Mouse (Mus musculus) heart, embryonic 15.5 days (tissue): ENCODE measurements at regions not wholly inside any gene's neighbourhood (a gene's known extent, or its start where the extent isn't known, plus 50 kb on each side); places are given as distances from the start of the nearest gene placed in this dataset.

Experiments
- ATAC-seq: fragments of 200-750 bp; cut with Nextera tagmentation; replicated peaks from 2 replicates; pipeline ENCODE4 v1.8.0; 2017; ENCODE audit warnings: low read depth, moderate TSS enrichment; ENCODE audit not compliant: insufficient number of reproducible peaks, insufficient read depth, low FRiP score
- H3K27ac ChIP-seq: fragments of 300-500 bp; sonication (generic); 2 replicates; pipeline ENCODE4 v1.5.1; 2015; ENCODE audit warnings: mild to moderate bottlenecking, inconsistent platforms
- H3K27me3 ChIP-seq: fragments of 300-500 bp; sonication (generic); 2 replicates; pipeline ENCODE4 v1.6.1; 2015; ENCODE audit warnings: inconsistent platforms
- H3K36me3 ChIP-seq: fragments of 300-500 bp; sonication (generic); 2 replicates; pipeline ENCODE4 v1.6.1; 2015; ENCODE audit warnings: mild to moderate bottlenecking, inconsistent platforms
- H3K4me1 ChIP-seq: fragments of 300-500 bp; sonication (generic); replicated peaks from 2 replicates; pipeline ENCODE4 v1.6.1; 2015; ENCODE audit warnings: inconsistent platforms
- H3K4me2 ChIP-seq: fragments of 300-500 bp; sonication (generic); 2 replicates; pipeline ENCODE4 v1.6.1; 2015; ENCODE audit warnings: inconsistent platforms, mild to moderate bottlenecking, moderate library complexity
- H3K4me3 ChIP-seq: fragments of 300-500 bp; sonication (generic); 2 replicates; pipeline ENCODE4 v1.5.1; 2015; ENCODE audit warnings: mild to moderate bottlenecking, inconsistent platforms
- H3K9ac ChIP-seq: fragments of 300-500 bp; sonication (generic); 2 replicates; pipeline ENCODE4 v1.6.1; 2015; ENCODE audit warnings: mild to moderate bottlenecking, inconsistent platforms
- H3K9me3 ChIP-seq: fragments of 300-500 bp; sonication (generic); replicated peaks from 2 replicates; pipeline ENCODE4 v1.6.1; 2016; ENCODE audit warnings: inconsistent platforms
- WGBS: fragments of 180-500 bp; shearing (Covaris S2); methylation state at CpG from one replicate; pipeline ENCODE4 v1.1.7; 2015; ENCODE audit warnings: mixed read lengths; 5-methylcytosine and 5-hydroxymethylcytosine counted together

- Histone ChIP-seq H3K4me1 (peaks cover 33% of the 10 kb centered on the region), H3K27ac (no peak overlapping the region)
- no peak for ATAC-seq
Observed at GRCm38 (mm10) chr14:76821484-76821883, 215.1 kb upstream of the Ccdc122 start.

GRCm38 (mm10) chr14:76820989-76821388, 215.6 kb upstream of the Ccdc122 start:
- Histone ChIP-seq H3K4me1 (peaks cover 33% of the 10 kb centered on the region), H3K4me2 (no peak overlapping the region), H3K27me3 (no peaks in the 10 kb centered on the region), H3K27ac (no peak overlapping the region), H3K36me3 (no peaks in the 10 kb centered on the region), H3K9ac (no peak overlapping the region), H3K9me3 (no peaks in the 10 kb centered on the region), H3K4me3 (no peak overlapping the region)
- WGBS = 79% methylated on average over 6 of the region's 6 CpGs
- ATAC-seq = no peak

More at GRCm38 (mm10) chr14:76821484-76821883, 215.1 kb upstream of the Ccdc122 start:
- Histone ChIP-seq H3K36me3 (no peaks in the 10 kb centered on the region), H3K4me3 (no peak overlapping the region), H3K9ac (no peak overlapping the region), H3K9me3 (no peaks in the 10 kb centered on the region), H3K27me3 (no peaks in the 10 kb centered on the region), H3K4me2 (no peak overlapping the region)
- 69% methylated on average over 7 of the region's 7 CpGs for WGBS

- H3K27me3 ChIP-seq = no peaks in the 10 kb centered on the region
- no peaks in the 10 kb centered on the region for H3K36me3 ChIP-seq
- 10% methylated on average over 8 of the region's 8 CpGs for WGBS
- H3K4me3 ChIP-seq = no peak overlapping the region
- peak; percentile 33; the same call in 1 of the 2 replicates for ATAC-seq
- peak overlapping the region; percentile 74 for H3K27ac ChIP-seq
- H3K4me1 ChIP-seq = peaks cover 33% of the 10 kb centered on the region
- no peaks in the 10 kb centered on the region for H3K9me3 ChIP-seq
- peak overlapping the region; percentile 32; the same call in 1 of the 2 replicates for H3K4me2 ChIP-seq
- H3K9ac ChIP-seq = no peak overlapping the region
Observed at GRCm38 (mm10) chr14:76819690-76820089, 216.9 kb upstream of the Ccdc122 start.

GRCm38 (mm10) chr14:76818256-76819010, 218.1 kb upstream of the Ccdc122 start:
- no peak overlapping the region for H3K27ac ChIP-seq

GRCm38 (mm10) chr14:76817189-76817772, 219.3 kb upstream of the Ccdc122 start:
- Histone ChIP-seq H3K9ac (no peak overlapping the region), H3K36me3 (no peaks in the 10 kb centered on the region), H3K27me3 (no peaks in the 10 kb centered on the region), H3K4me1 (peaks cover 47% of the 10 kb centered on the region), H3K4me3 (no peak overlapping the region), H3K9me3 (no peaks in the 10 kb centered on the region), H3K27ac (no peak overlapping the region), H3K4me2 (no peak overlapping the region)
- ATAC-seq = no peak
- WGBS = 72% methylated on average over 5 of the region's 5 CpGs

More at GRCm38 (mm10) chr14:76818256-76819010, 218.1 kb upstream of the Ccdc122 start:
- Histone ChIP-seq H3K9me3 (no peaks in the 10 kb centered on the region), H3K9ac (no peak overlapping the region), H3K36me3 (no peaks in the 10 kb centered on the region), H3K4me3 (no peak overlapping the region), H3K27me3 (no peaks in the 10 kb centered on the region), H3K4me2 (no peak overlapping the region), H3K4me1 (peaks cover 39% of the 10 kb centered on the region)
- WGBS = 61% methylated on average over 10 of the region's 10 CpGs
- no peak for ATAC-seq

GRCm38 (mm10) chr14:76816666-76817065, 219.9 kb upstream of the Ccdc122 start:
- Histone ChIP-seq H3K9ac (no peak overlapping the region), H3K9me3 (no peaks in the 10 kb centered on the region), H3K27ac (no peak overlapping the region), H3K4me2 (no peak overlapping the region), H3K4me1 (peaks cover 49% of the 10 kb centered on the region), H3K27me3 (no peaks in the 10 kb centered on the region), H3K36me3 (no peaks in the 10 kb centered on the region), H3K4me3 (no peak overlapping the region)
- WGBS = 90% methylated on average over 2 of the region's 2 CpGs
- ATAC-seq = no peak

- peaks cover 26% of the 10 kb centered on the region for H3K4me1 ChIP-seq
- H3K27me3 ChIP-seq = no peaks in the 10 kb centered on the region
- no peak overlapping the region for H3K4me2 ChIP-seq
- H3K27ac ChIP-seq = 0 out of 2 replicates have a peak overlapping the region, but pooled peaks have one; percentile 61
- no peak overlapping the region for H3K4me3 ChIP-seq
- no peaks in the 10 kb centered on the region for H3K36me3 ChIP-seq
- H3K9me3 ChIP-seq = no peaks in the 10 kb centered on the region
- WGBS = 50% methylated on average over 14 of the region's 14 CpGs
- H3K9ac ChIP-seq = no peak overlapping the region
- 0 out of 2 replicates have a peak, but pooled peaks have one; percentile 12 for ATAC-seq
Observed at GRCm38 (mm10) chr14:76812155-76812875, 224.3 kb upstream of the Ccdc122 start.

GRCm38 (mm10) chr14:76810697-76811589, 225.6 kb upstream of the Ccdc122 start:
- Histone ChIP-seq H3K4me3 (peak overlapping the region; percentile 19; the same call in 1 of the 2 replicates), H3K9me3 (no peaks in the 10 kb centered on the region), H3K4me1 (peaks cover 26% of the 10 kb centered on the region), H3K4me2 (peak overlapping the region; percentile 52), H3K27me3 (no peaks in the 10 kb centered on the region), H3K27ac (peak overlapping the region; percentile 61), H3K9ac (no peak overlapping the region), H3K36me3 (no peaks in the 10 kb centered on the region)
- 16% methylated on average over 21 of the region's 21 CpGs for WGBS
- ATAC-seq = peak; percentile 70

- peaks cover 28% of the 10 kb centered on the region for H3K4me1 ChIP-seq
- no peaks in the 10 kb centered on the region for H3K27me3 ChIP-seq
- H3K9ac ChIP-seq = no peak overlapping the region
- H3K36me3 ChIP-seq = no peaks in the 10 kb centered on the region
- 88% methylated on average over 3 of the region's 3 CpGs for WGBS
- H3K4me2 ChIP-seq = no peak overlapping the region
- ATAC-seq = no peak
- H3K9me3 ChIP-seq = no peaks in the 10 kb centered on the region
- H3K4me3 ChIP-seq = no peak overlapping the region
- no peak overlapping the region for H3K27ac ChIP-seq
Observed at GRCm38 (mm10) chr14:76810041-76810440, 226.5 kb upstream of the Ccdc122 start.

- no peak overlapping the region for H3K4me3 ChIP-seq
- H3K4me1 ChIP-seq = peaks cover 34% of the 10 kb centered on the region
- no peak overlapping the region for H3K27ac ChIP-seq
- no peak overlapping the region for H3K9ac ChIP-seq
- WGBS = 96% methylated on average over 7 of the region's 7 CpGs
- H3K9me3 ChIP-seq = no peaks in the 10 kb centered on the region
- H3K36me3 ChIP-seq = no peaks in the 10 kb centered on the region
- H3K4me2 ChIP-seq = no peak overlapping the region
- no peaks in the 10 kb centered on the region for H3K27me3 ChIP-seq
- no peak for ATAC-seq
Observed at GRCm38 (mm10) chr14:76809411-76809810, 227.2 kb upstream of the Ccdc122 start.
